Mouse (Mus musculus): ENCODE measurements around the gene Rnpepl1.
A peak's percentile ranks its signal among the peaks of the same experiment; 100 is the strongest.
"Not testable (repeated sequence)": the region's sequence is repeated elsewhere in the genome, so short reads cannot be mapped to it uniquely, and the experiment has no call there.

Gene Rnpepl1

GRCm38 (mm10) chr1:92943219-92943989 is 32.8 kb downstream of the Rnpepl1 start:
- no peak for DNase-seq

- no peak for DNase-seq
These were observed 37.4 kb downstream of the Rnpepl1 start for GRCm38 (mm10) chr1:92947966-92948365.

GRCm38 (mm10) chr1:92949426-92949825 is 38.8 kb downstream of the Rnpepl1 start:
- peak in 1 of 2 experiments; percentile 24 for DNase-seq

GRCm38 (mm10) chr1:92950607-92951006 is 40.0 kb downstream of the Rnpepl1 start, which contains the start of gene Gpr35:
Gene Gpr35 (plus strand): TSS chr1:92950865.
- DNase-seq, result peak in 1 of 2 experiments; percentile 49

- DNase-seq, result peak in 1 of 2 experiments; percentile 17
These were observed 43.1 kb downstream of the Rnpepl1 start for GRCm38 (mm10) chr1:92953641-92954040.

- peak; percentile 72 to 85 for DNase-seq
These were observed 46.2 kb downstream of the Rnpepl1 start for GRCm38 (mm10) chr1:92956571-92957335.

GRCm38 (mm10) chr1:92958999-92959398 is 48.4 kb downstream of the Rnpepl1 start:
- no peak for DNase-seq

- DNase-seq, result not testable (repeated sequence)
These were observed 60.2 kb downstream of the Rnpepl1 start for GRCm38 (mm10) chr1:92970791-92971190.

- DNase-seq, result no peak
These were observed 61.6 kb downstream of the Rnpepl1 start for GRCm38 (mm10) chr1:92971879-92972795.

- peak; percentile 53 to 65 for DNase-seq
These were observed 62.3 kb downstream of the Rnpepl1 start for GRCm38 (mm10) chr1:92972854-92973253.

Measured in kidney, postnatal 25 days (tissue).